Mouse (Mus musculus): ENCODE measurements around the gene Mup16.
"Not testable (repeated sequence)": the region's sequence is repeated elsewhere in the genome, so short reads cannot be mapped to it uniquely, and the experiment has no call there.

Gene Mup16

GRCm38 (mm10) chr4:61519431-61519830 is at the start of gene Mup16:
Gene Mup16 (minus strand): TSS chr4:61519531.
- DNase-seq (ENCODE audit: low spot score in 2 of 2), result not testable (repeated sequence)

GRCm38 (mm10) chr4:61555887-61556286 is 36.6 kb upstream of the Mup16 start:
- peak; percentile 13 to 45 for DNase-seq (ENCODE audit: low spot score in 2 of 2)

All from urinary bladder, postnatal 36 days (tissue).